Mouse (Mus musculus): Measurements from ENCODE around the gene Tgfb3. TPM values are rescaled to one million over a fixed set of nuclear protein-coding genes. Genes with fewer than 3 reads are reported as not detected.

Gene Tgfb3
- total and polyA plus RNA-seq, 3 experiments: 0.42 to 0.96 TPM; not detected in 1

DNA sequence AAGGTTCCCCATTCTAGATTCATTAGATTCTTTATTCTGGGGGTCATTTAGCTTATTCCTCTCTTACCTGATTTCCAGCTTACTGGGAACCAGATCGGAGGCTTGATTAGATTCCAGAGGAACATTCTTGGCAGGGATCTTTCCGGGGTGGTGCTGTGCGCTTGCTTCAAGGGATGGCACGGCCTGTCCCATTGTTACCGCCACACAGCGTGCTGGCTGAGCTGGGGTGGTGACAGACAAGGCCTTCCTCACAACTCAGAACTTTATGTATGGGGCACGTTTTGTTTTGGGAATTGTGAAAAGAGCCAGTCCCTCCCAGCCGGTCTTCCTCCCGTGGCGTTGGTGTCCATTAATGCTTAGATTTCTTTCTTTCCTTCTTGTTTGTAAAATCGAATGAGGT, 24.6 kb upstream of the Tgfb3 start:
- Histone ChIP-seq H3K9ac (ENCODE audit: control insufficient read depth, low read depth, low read length, poor library complexity, severe bottlenecking) (no peak overlapping the region), H3K36me3 (ENCODE audit: control insufficient read depth in 1 of 2, insufficient read depth in 2 of 2, low read length in 2 of 2) (no peaks in the 10 kb centered on the region), H3K4me3 (ENCODE audit: control insufficient read depth in 1 of 2, insufficient read depth in 1 of 2, low read depth in 2 of 2, low read length in 2 of 2) (no peak overlapping the region), H3K27me3 (ENCODE audit: control insufficient read depth in 1 of 2, insufficient read depth in 2 of 2, low read length in 2 of 2) (no peaks in the 10 kb centered on the region; a peak in 1 of 4 replicates), H3K4me1 (ENCODE audit: control insufficient read depth in 1 of 2, insufficient read depth in 2 of 2, low read length in 2 of 2) (no peaks in the 10 kb centered on the region), H3K27ac (ENCODE audit: control insufficient read depth, low read depth, low read length) (no peak overlapping the region), H3K79me2 (ENCODE audit: control insufficient read depth, insufficient read depth, low read length, poor library complexity) (no peaks in the 10 kb centered on the region), H3K9me3 (replicated peaks; ENCODE audit: insufficient read depth, low read length) (no peaks in the 10 kb centered on the region)
- DNase-seq (ENCODE audit: low read depth, low spot score): no peak
- no peak for TF ChIP-seq MXI1 (IDR thresholded peaks at IDR 0.05; ENCODE audit: low read depth, low read length)
- TF ChIP-seq MAZ (IDR thresholded peaks at IDR 0.05; ENCODE audit: low read depth, low read length): no peak
- TF ChIP-seq ZNF384 (IDR thresholded peaks at IDR 0.05; ENCODE audit: low read depth, low read length): no peak
- TF ChIP-seq NRF1 (IDR thresholded peaks at IDR 0.05; ENCODE audit: insufficient read depth, low read depth, low read length, poor library complexity, severe bottlenecking): no peak
- no peak for TF ChIP-seq POLR2A (IDR thresholded peaks at IDR 0.05; ENCODE audit: control insufficient read depth in 1 of 2, insufficient read depth in 1 of 2, low read depth in 1 of 2, low read length in 2 of 2, poor library complexity in 1 of 2)
- TF ChIP-seq EP300 (IDR thresholded peaks at IDR 0.05; ENCODE audit: low read depth in 1 of 2, low read length in 2 of 2): no peak
- no peak for TF ChIP-seq RCOR1 (IDR thresholded peaks at IDR 0.05; ENCODE audit: low read depth, low read length)
- TF ChIP-seq USF1 (IDR thresholded peaks at IDR 0.05; ENCODE audit: low read depth, low read length): no peak
- no peak for TF ChIP-seq GABPA (IDR thresholded peaks at IDR 0.05; ENCODE audit: low read depth, low read length)
- no peak for TF ChIP-seq RAD21 (IDR thresholded peaks at IDR 0.05; ENCODE audit: low read depth, low read length)
- TF ChIP-seq JUND (IDR thresholded peaks at IDR 0.05; ENCODE audit: low read depth, low read length): no peak
- no peak for TF ChIP-seq USF2 (IDR thresholded peaks at IDR 0.05; ENCODE audit: borderline replicate concordance in 1 of 2, insufficient read depth in 1 of 2, low read depth in 1 of 2, low read length in 2 of 2)
- TF ChIP-seq MAX (IDR thresholded peaks at IDR 0.05; ENCODE audit: low read length): no peak

DNA sequence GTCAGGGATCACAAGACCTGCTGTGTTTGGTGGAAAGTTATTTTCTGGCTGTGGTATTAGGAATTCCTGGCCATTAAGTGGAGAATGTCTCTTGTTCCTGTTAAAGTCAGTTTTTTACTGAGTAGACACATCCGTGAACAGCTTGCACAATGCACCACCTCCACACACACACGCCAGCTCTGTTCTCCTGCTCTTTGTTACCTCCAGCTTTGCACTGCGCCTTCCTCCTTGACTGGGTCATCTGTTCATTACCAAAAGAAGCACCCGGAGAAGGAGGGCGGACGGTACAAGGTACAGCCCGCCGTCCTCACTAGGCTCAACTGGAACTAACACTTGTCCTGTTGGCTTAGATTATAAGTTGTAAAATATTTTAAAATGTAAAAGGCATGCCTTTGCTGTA, 23.8 kb upstream of the Tgfb3 start:
- no peaks in the 10 kb centered on the region for H3K79me2 ChIP-seq (ENCODE audit: control insufficient read depth, insufficient read depth, low read length, poor library complexity)

DNA sequence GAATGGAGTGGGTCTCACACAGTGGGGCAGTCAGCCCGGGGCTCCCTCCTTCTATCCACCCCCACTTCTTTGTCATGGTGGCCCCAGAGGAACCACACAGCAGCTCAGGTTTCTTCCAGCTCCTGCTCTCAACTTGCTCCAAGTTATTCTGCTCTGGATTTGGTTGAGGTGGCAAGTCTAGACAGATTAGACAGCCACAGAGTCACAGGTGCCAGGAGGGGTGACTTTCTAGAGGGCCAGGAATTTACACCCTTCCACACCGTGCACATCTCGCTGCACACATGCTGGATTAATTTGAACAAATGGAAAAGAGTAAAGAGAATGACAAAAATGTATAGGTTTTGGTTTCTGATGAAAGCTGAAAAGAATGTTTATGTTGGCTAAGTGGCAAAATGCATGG, 21.9 kb upstream of the Tgfb3 start:
- no peaks in the 10 kb centered on the region; a peak in 1 of 4 replicates for H3K27me3 ChIP-seq (ENCODE audit: control insufficient read depth in 1 of 2, insufficient read depth in 2 of 2, low read length in 2 of 2)
- H3K79me2 ChIP-seq (ENCODE audit: control insufficient read depth, insufficient read depth, low read length, poor library complexity): no peaks in the 10 kb centered on the region
- H3K36me3 ChIP-seq (ENCODE audit: control insufficient read depth in 1 of 2, insufficient read depth in 2 of 2, low read length in 2 of 2): no peaks in the 10 kb centered on the region
- no peak overlapping the region for H3K9ac ChIP-seq (ENCODE audit: control insufficient read depth, low read depth, low read length, poor library complexity, severe bottlenecking)
- no peak for TF ChIP-seq GATA1 (IDR thresholded peaks at IDR 0.05; ENCODE audit: low read depth, low read length)
- no peak for TF ChIP-seq ZMIZ1 (IDR thresholded peaks at IDR 0.05; ENCODE audit: low read depth, low read length)
- TF ChIP-seq KAT2A (conservative IDR thresholded peaks at IDR 0.05; ENCODE audit: low read depth, low read length): no peak
- no peak for TF ChIP-seq MYC (IDR thresholded peaks at IDR 0.05; ENCODE audit: low read depth, low read length)
- no peak for TF ChIP-seq MYB (IDR thresholded peaks at IDR 0.05; ENCODE audit: low read depth, low read length)
- no peak for TF ChIP-seq ETS1 (IDR thresholded peaks at IDR 0.05; ENCODE audit: low read depth, low read length)
- TF ChIP-seq E2F4 (IDR thresholded peaks at IDR 0.05; ENCODE audit: borderline replicate concordance, low read depth, low read length): no peak
- TF ChIP-seq USF1 (IDR thresholded peaks at IDR 0.05; ENCODE audit: low read depth, low read length): no peak
- TF ChIP-seq TAL1 (IDR thresholded peaks at IDR 0.05; ENCODE audit: low read length): no peak
- TF ChIP-seq CHD1 (IDR thresholded peaks at IDR 0.05; ENCODE audit: low read depth, low read length): no peak
- no peak overlapping the region for H3K27ac ChIP-seq (ENCODE audit: control insufficient read depth, low read depth, low read length)
- H3K9me3 ChIP-seq (replicated peaks; ENCODE audit: insufficient read depth, low read length): no peaks in the 10 kb centered on the region
- no peak for DNase-seq (ENCODE audit: low read depth, low spot score)
- no peak overlapping the region for H3K4me3 ChIP-seq (ENCODE audit: control insufficient read depth in 1 of 2, insufficient read depth in 1 of 2, low read depth in 2 of 2, low read length in 2 of 2)
- no peaks in the 10 kb centered on the region for H3K4me1 ChIP-seq (ENCODE audit: control insufficient read depth in 1 of 2, insufficient read depth in 2 of 2, low read length in 2 of 2)

More for the DNA sequence above, 23.8 kb upstream of the Tgfb3 start:
- TF ChIP-seq POLR2AphosphoS5 (IDR thresholded peaks at IDR 0.05; ENCODE audit: borderline replicate concordance, low read depth, low read length) (no peak), SMC3 (IDR thresholded peaks at IDR 0.05; ENCODE audit: low read depth, low read length) (no peak)
- Histone ChIP-seq H3K4me3 (ENCODE audit: control insufficient read depth in 1 of 2, insufficient read depth in 1 of 2, low read depth in 2 of 2, low read length in 2 of 2) (no peak overlapping the region), H3K27me3 (ENCODE audit: control insufficient read depth in 1 of 2, insufficient read depth in 2 of 2, low read length in 2 of 2) (no peaks in the 10 kb centered on the region; a peak in 1 of 4 replicates), H3K27ac (ENCODE audit: control insufficient read depth, low read depth, low read length) (no peak overlapping the region), H3K4me1 (ENCODE audit: control insufficient read depth in 1 of 2, insufficient read depth in 2 of 2, low read length in 2 of 2) (no peaks in the 10 kb centered on the region), H3K36me3 (ENCODE audit: control insufficient read depth in 1 of 2, insufficient read depth in 2 of 2, low read length in 2 of 2) (no peaks in the 10 kb centered on the region), H3K9ac (ENCODE audit: control insufficient read depth, low read depth, low read length, poor library complexity, severe bottlenecking) (no peak overlapping the region), H3K9me3 (replicated peaks; ENCODE audit: insufficient read depth, low read length) (no peaks in the 10 kb centered on the region)
- DNase-seq (ENCODE audit: low read depth, low spot score): no peak

All from MEL (cell line).